Mouse (Mus musculus) liver, adult 2 months (tissue): Measurements from ENCODE around the gene Lef1.

Experiments
- CTCF ChIP-seq: fragments of 200-500 bp; IDR thresholded peaks from 2 replicates; pipeline ENCODE4 v1.5.1; 2011; ENCODE audit warnings: low read depth, low read length, control low read depth
- POLR2A ChIP-seq: fragments of 200-500 bp; IDR thresholded peaks from 2 replicates; pipeline ENCODE4 v1.6.1; 2011; ENCODE audit warnings: low read length, control low read depth; ENCODE audit not compliant: insufficient read depth; ENCODE audit errors: extremely low read depth

GRCm38 (mm10) chr3:131073946-131074345 lies 36.3 kb upstream of the Lef1 start:
- TF ChIP-seq CTCF = no peak
- TF ChIP-seq POLR2A = no peak
